Mouse (Mus musculus) midbrain, postnatal 0 days (tissue): ENCODE data around the gene Arl13a. TPM values are rescaled to one million over a fixed set of nuclear protein-coding genes. Genes with fewer than 3 reads are reported as not detected.

ENCODE experiments used
- ATAC-seq: fragments of 200-750 bp; cut with Nextera tagmentation; 2 replicates; pipeline ENCODE4 v1.8.0; 2017; ENCODE audit warnings: moderate number of reproducible peaks, mild to moderate bottlenecking, moderate TSS enrichment, moderate library complexity; ENCODE audit not compliant: low FRiP score
- DNase-seq: peaks from one replicate; pipeline ENCODE4 v3.0.0-alpha.2; 2015; ENCODE audit warnings: low spot score
- H3K27ac ChIP-seq: fragments of 300-500 bp; sonication (generic); 2 replicates; pipeline ENCODE4 v1.5.1; 2014; ENCODE audit warnings: low read depth, mild to moderate bottlenecking, low read length, mixed read lengths
- H3K27me3 ChIP-seq: fragments of 300-500 bp; sonication (generic); 2 replicates; pipeline ENCODE4 v1.6.1; 2014; ENCODE audit warnings: low read length, control low read depth, mixed read lengths; ENCODE audit not compliant: insufficient read depth
- H3K36me3 ChIP-seq: fragments of 300-500 bp; sonication (generic); 2 replicates; pipeline ENCODE4 v1.6.1; 2014; ENCODE audit warnings: low read length, control low read depth, mixed read lengths; ENCODE audit not compliant: insufficient read depth
- H3K4me1 ChIP-seq: fragments of 300-500 bp; sonication (generic); 2 replicates; pipeline ENCODE4 v1.6.1; 2014; ENCODE audit warnings: mild to moderate bottlenecking, control low read depth, antibody characterized with exemption, low read length, mixed read lengths; ENCODE audit not compliant: insufficient read depth
- H3K4me2 ChIP-seq: fragments of 300-500 bp; sonication (generic); 2 replicates; pipeline ENCODE4 v1.6.1; 2014; ENCODE audit warnings: low read depth, mild to moderate bottlenecking, low read length, mixed read lengths; ENCODE audit not compliant: poor library complexity, severe bottlenecking
- H3K4me3 ChIP-seq: fragments of 300-500 bp; sonication (generic); 2 replicates; pipeline ENCODE4 v1.5.1; 2014; ENCODE audit warnings: low read depth, mild to moderate bottlenecking, low read length, moderate library complexity
- H3K9ac ChIP-seq: fragments of 300-500 bp; sonication (generic); replicated peaks from 2 replicates; pipeline ENCODE4 v1.6.1; 2014; ENCODE audit warnings: mild to moderate bottlenecking, low read length, moderate library complexity, mixed read lengths; ENCODE audit not compliant: poor library complexity, severe bottlenecking
- H3K9me3 ChIP-seq: fragments of 300-500 bp; sonication (generic); 2 replicates; pipeline ENCODE4 v1.6.1; 2016; ENCODE audit warnings: low read length, control low read depth
- CTCF ChIP-seq: IDR thresholded peaks from 2 replicates; pipeline ENCODE4 v1.5.1; 2016; ENCODE audit warnings: antibody characterized with exemption, mild to moderate bottlenecking
- WGBS: fragments of 180-500 bp; shearing (Covaris S2); extraction: QIAGEN DNeasy Blood & Tissue Kit; methylation state at CpG from one replicate; pipeline ENCODE4 v1.1.7; 2014; 5-methylcytosine and 5-hydroxymethylcytosine counted together
- polyA plus RNA-seq: library from polyadenylated mRNA; unstranded; fragments of >200 nt; fragmentation: Nextera tagmentation; extraction: Ambion mirVana; gene quantifications from 2 replicates; pipeline ENCODE4 v1.2.1, GENCODE M21; 2015
- total RNA-seq: library from RNA; depleted of rRNA; stranded (reverse); fragments of >200 nt; gene quantifications from 2 replicates; pipeline ENCODE4 v1.2.3, GENCODE M21; 2014; rRNA removed

Arl13a gene
- total and polyA plus RNA-seq, 2 experiments from 2014 or later: not detected

GRCm38 (mm10) chrX:134245946-134246345 lies 58.6 kb downstream of the Arl13a start:
- DNase-seq (no peak), ATAC-seq (no peak)
- no peak overlapping the region for H3K27ac ChIP-seq
- no peak overlapping the region for H3K4me3 ChIP-seq
- 89% methylated on average over 10 of the region's 10 CpGs for WGBS
- H3K4me2 ChIP-seq: no peak overlapping the region
- H3K9ac ChIP-seq: no peak overlapping the region
- no peaks in the 10 kb centered on the region for H3K9me3 ChIP-seq
- no peak for TF ChIP-seq CTCF
- no peaks in the 10 kb centered on the region for H3K36me3 ChIP-seq
- H3K4me1 ChIP-seq: no peaks in the 10 kb centered on the region
- no peaks in the 10 kb centered on the region for H3K27me3 ChIP-seq

GRCm38 (mm10) chrX:134248202-134248601 lies 60.9 kb downstream of the Arl13a start:
- Histone ChIP-seq H3K4me3 (no peak overlapping the region), H3K9ac (no peak overlapping the region), H3K4me1 (no peaks in the 10 kb centered on the region), H3K9me3 (no peaks in the 10 kb centered on the region), H3K4me2 (no peak overlapping the region), H3K36me3 (no peaks in the 10 kb centered on the region), H3K27ac (no peak overlapping the region), H3K27me3 (no peaks in the 10 kb centered on the region)
- WGBS: 57% methylated on average over 2 of the region's 2 CpGs
- TF ChIP-seq CTCF: no peak
- ATAC-seq (no peak), DNase-seq (no peak)

Other genes starting within 250 kb of the Arl13a start
- gene Sytl4, start 205.7 kb upstream of the Arl13a start, total RNA-seq: 0.38 and 0.99 TPM in 2 replicates
- 0.84 and 0.86 TPM in 2 replicates for gene Sytl4, start 205.7 kb upstream of the Arl13a start, polyA plus RNA-seq
- 89.2 and 106 TPM in 2 replicates for gene Cstf2, start 128.3 kb upstream of the Arl13a start, total RNA-seq
- gene Cstf2, start 128.3 kb upstream of the Arl13a start, polyA plus RNA-seq: 52.7 and 53.0 TPM in 2 replicates
- gene Xkrx, start 25.4 kb upstream of the Arl13a start, total RNA-seq: 0.05 and 0.24 TPM in 2 replicates
- gene Xkrx, start 25.4 kb upstream of the Arl13a start, polyA plus RNA-seq: 0.79 and 0.98 TPM in 2 replicates
- 0.57 and 1.4 TPM in 2 replicates for gene Nox1, start 34.5 kb downstream of the Arl13a start, total RNA-seq
- gene Nox1, start 34.5 kb downstream of the Arl13a start, polyA plus RNA-seq: 0.16 and 0.26 TPM in 2 replicates
- 4.8 and 6.6 TPM in 2 replicates for gene Trmt2b, start 89.5 kb downstream of the Arl13a start, total RNA-seq
- gene Trmt2b, start 89.5 kb downstream of the Arl13a start, polyA plus RNA-seq: 4.0 and 4.5 TPM in 2 replicates
- 138 and 151 TPM in 2 replicates for gene Tmem35a, start 107.7 kb downstream of the Arl13a start, total RNA-seq
- gene Tmem35a, start 107.7 kb downstream of the Arl13a start, polyA plus RNA-seq: 109 and 112 TPM in 2 replicates
- gene Cenpi, start 120.6 kb downstream of the Arl13a start, total RNA-seq: 3.4 and 3.8 TPM in 2 replicates
- 2.8 and 3.5 TPM in 2 replicates for gene Cenpi, start 120.6 kb downstream of the Arl13a start, polyA plus RNA-seq
- 37.2 and 38.3 TPM in 2 replicates for gene Drp2, start 217.1 kb downstream of the Arl13a start, total RNA-seq
- gene Drp2, start 217.1 kb downstream of the Arl13a start, polyA plus RNA-seq: 8.3 and 9.5 TPM in 2 replicates